Mouse (Mus musculus): ENCODE measurements at regions not wholly inside any gene's neighbourhood (a gene's known extent, or its start where the extent isn't known, plus 50 kb on each side); places are given as distances from the start of the nearest gene placed in this dataset.
"Not testable (repeated sequence)": the region's sequence is repeated elsewhere in the genome, so short reads cannot be mapped to it uniquely, and the experiment has no call there.

DNA sequence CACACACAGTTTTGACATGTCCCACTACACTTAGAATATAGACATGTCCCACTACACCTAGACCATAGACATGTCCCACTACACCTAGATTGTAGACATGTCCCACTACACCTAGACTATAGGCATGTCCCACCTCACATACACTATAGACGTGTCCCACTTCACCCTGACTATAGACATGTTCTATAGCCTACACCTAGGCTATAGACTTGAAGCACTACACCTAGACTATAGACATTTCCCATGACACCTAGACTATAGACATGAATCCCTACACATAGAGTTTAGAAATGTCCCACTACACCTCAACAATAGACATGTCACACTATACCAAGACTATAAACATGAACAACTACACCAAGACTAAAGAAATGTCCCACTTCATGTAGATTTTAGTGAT is 2580.9 kb downstream of the Gm37988 start:
- Histone ChIP-seq H3K36me3 (0 out of 2 replicates have a peak, but pooled peaks cover 3% of the 10 kb centered on the region), H3K4me2 (no peak overlapping the region), H3K4me3 (replicated peaks) (no peak overlapping the region), H3K9me3 (replicated peaks) (no peaks in the 10 kb centered on the region), H3K27me3 (no peaks in the 10 kb centered on the region), H3K27ac (no peak overlapping the region), H3K9ac (no peak overlapping the region), H3K4me1 (replicated peaks) (no peaks in the 10 kb centered on the region)
- no peak for ATAC-seq (ENCODE audit: low read depth)
- no peak for DNase-seq
- WGBS (ENCODE audit: insufficient replicate concordance) = 55% methylated on average over 1 of the region's 1 CpGs

DNA sequence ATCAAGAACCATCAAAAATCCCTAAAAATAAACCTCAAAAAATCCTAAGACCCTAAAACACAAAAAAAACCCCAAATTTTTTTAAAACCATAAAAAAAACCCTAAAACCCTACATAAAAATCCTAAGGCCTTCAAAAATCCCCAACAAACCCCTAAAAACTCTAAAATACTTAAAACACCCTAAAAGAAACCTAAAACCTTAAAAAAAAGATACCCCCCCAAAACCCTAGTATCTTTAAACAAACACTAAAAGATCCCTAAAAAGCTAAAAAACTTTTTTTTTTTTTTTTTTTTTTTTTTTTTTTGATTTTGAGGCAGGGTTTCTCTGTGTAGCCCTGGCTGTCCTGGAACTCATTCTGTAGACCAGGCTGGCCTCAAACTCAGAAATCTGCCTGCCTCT is 2585.8 kb downstream of the Gm37988 start:
- H3K27ac ChIP-seq = no peak overlapping the region
- H3K4me2 ChIP-seq = no peak overlapping the region
- no peaks in the 10 kb centered on the region for H3K27me3 ChIP-seq
- no peak for ATAC-seq (ENCODE audit: low read depth)
- H3K4me1 ChIP-seq (replicated peaks) = peaks cover 11% of the 10 kb centered on the region
- no peaks in the 10 kb centered on the region for H3K9me3 ChIP-seq (replicated peaks)
- no peak overlapping the region for H3K9ac ChIP-seq
- no peak for DNase-seq
- no peak overlapping the region for H3K4me3 ChIP-seq (replicated peaks)
- H3K36me3 ChIP-seq = 0 out of 2 replicates have a peak, but pooled peaks cover 2% of the 10 kb centered on the region

DNA sequence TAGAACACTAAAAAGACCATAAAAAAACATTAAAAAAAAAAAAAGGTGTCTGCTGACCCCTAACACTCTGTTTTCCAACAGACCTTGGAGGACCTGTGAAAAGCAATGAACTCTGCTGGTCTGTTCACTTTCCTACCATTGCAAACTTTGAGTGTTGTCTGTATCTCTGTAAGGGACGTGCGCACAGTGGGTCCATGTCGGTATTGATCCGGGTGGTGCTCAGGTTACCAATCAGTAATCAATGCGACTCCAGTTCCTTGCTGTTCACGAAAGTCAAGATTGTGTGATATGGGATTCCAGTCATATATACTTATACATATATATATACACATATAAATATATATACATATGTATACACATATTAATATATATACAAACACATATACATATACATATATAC is 2586.5 kb downstream of the Gm37988 start:
- ATAC-seq (ENCODE audit: low read depth) (no peak), DNase-seq (no peak)
- WGBS (ENCODE audit: insufficient replicate concordance) = 92% methylated on average over 6 of the region's 6 CpGs

DNA sequence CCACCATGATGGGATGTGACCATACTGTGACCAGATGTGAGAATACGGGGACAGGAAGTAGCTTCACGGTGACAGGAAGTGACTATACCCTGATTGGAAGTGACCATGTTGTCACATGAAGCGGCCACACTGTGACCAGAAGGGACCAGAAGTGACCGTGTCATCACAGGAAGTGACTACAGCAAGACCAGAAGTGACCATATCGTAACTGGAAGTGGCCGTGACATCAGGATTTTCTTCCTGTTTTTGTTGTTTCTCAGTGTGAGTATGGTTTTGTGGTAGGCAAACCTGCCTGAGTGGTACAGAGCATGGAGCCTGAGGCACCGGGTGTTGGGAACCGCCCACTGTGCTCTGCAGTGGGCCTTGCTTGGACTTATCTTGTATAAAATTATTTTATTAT is 2587.8 kb downstream of the Gm37988 start:
- H3K4me3 ChIP-seq (replicated peaks) = no peak overlapping the region
- DNase-seq = no peak
- H3K4me1 ChIP-seq (replicated peaks) = peaks cover 11% of the 10 kb centered on the region
- no peak for ATAC-seq (ENCODE audit: low read depth)
- H3K36me3 ChIP-seq = no peaks in the 10 kb centered on the region
- WGBS (ENCODE audit: insufficient replicate concordance) = 70% methylated on average over 8 of the region's 8 CpGs
- no peak overlapping the region for H3K4me2 ChIP-seq
- H3K27ac ChIP-seq = no peak overlapping the region
- H3K9me3 ChIP-seq (replicated peaks) = no peaks in the 10 kb centered on the region
- no peak overlapping the region for H3K9ac ChIP-seq
- no peaks in the 10 kb centered on the region for H3K27me3 ChIP-seq

More for the DNA sequence above, 2586.5 kb downstream of the Gm37988 start:
- no peaks in the 10 kb centered on the region for H3K27me3 ChIP-seq
- H3K36me3 ChIP-seq = no peaks in the 10 kb centered on the region
- no peak overlapping the region for H3K9ac ChIP-seq
- H3K4me2 ChIP-seq = no peak overlapping the region
- no peaks in the 10 kb centered on the region for H3K9me3 ChIP-seq (replicated peaks)
- H3K4me3 ChIP-seq (replicated peaks) = no peak overlapping the region
- H3K4me1 ChIP-seq (replicated peaks) = peaks cover 11% of the 10 kb centered on the region
- H3K27ac ChIP-seq = no peak overlapping the region

DNA sequence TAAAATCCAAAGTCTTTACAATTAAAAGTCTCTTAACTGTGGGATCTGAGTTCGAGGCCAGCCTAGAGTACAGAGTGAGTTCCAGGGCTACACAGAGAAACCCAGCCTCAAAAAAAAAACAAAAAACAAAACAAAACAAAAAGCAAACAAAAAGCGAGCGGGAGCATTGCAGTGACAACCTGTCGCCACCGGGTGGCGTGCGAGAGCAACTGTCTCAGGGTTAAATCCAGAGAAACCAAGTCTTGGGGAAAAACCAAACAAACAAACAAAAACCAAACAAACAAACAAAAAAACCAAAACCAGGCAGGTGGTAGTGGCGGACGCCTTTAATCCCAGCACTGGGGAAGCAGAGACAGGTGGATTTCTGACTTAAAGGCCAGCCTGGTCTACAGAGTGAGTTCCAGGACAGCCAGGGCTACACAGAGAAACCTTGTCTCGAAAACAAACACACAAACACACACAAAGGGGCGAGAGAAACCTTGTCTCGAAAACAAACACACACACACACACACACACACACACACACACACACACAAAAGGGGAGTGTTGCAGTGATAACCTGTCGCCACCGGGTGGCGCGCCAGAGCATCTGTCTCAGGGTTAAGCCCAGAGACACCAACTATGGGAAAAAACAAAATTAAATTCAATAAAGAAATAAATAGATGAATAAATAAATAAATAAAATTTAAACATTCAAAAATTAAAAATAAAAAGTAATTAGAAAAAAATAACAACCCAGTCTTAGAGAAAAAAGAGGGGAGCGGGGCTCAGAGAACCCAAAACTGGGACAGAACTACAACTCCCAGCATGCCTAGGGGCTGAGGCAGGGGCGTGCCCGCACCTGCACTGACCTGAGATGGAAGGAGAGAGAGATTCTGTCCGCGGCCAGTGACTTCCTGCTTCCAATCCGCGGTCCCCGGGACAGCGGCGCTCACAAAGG is 2589.4 kb downstream of the Gm37988 start:
- ATAC-seq (ENCODE audit: low read depth) (peak; percentile 87), DNase-seq (peak; percentile 55)
- H3K27me3 ChIP-seq = no peaks in the 10 kb centered on the region
- WGBS (ENCODE audit: insufficient replicate concordance) = 3% methylated on average over 26 of the region's 26 CpGs
- H3K27ac ChIP-seq = peak overlapping the region; percentile 43
- no peaks in the 10 kb centered on the region for H3K9me3 ChIP-seq (replicated peaks)
- H3K36me3 ChIP-seq = no peaks in the 10 kb centered on the region
- peak overlapping the region; percentile 75 for H3K4me3 ChIP-seq (replicated peaks)
- H3K4me2 ChIP-seq = peak overlapping the region; percentile 89
- peak overlapping the region; percentile 57 for H3K9ac ChIP-seq
- peaks cover 11% of the 10 kb centered on the region for H3K4me1 ChIP-seq (replicated peaks)

DNA sequence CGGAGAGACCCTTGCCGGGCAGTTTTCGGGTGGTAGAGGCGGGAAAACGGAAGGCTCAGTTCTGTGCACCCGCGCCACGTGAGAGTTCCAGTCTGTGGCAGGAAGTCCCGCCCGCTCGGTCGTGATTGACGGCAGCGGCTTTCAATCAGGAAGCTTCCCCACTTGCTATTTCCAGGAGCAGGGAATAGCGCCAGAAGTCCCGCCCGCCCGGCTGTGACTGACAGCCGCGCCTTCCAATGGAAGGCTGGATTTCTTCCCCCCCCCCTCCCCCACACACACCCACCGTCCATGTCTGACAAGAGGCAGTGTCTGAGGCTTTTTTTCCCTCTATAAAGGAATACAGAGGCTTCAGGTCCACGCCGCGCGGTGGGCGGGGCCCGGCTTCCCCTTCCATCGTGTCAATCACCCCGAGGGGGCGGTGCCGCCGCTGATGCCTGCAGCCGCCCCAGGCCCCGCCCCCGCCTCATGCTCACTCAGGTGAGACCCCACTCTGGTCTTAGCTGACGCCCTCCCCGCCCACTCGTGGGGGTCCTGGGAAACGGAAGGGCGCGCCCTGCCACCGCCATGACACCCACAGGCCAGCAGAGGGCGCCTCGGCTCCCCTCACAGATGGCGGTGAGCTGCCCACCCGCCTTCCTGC is 2590.2 kb downstream of the Gm37988 start:
- Histone ChIP-seq H3K27ac (peak overlapping the region; percentile 64), H3K4me2 (peak overlapping the region; percentile 89), H3K4me1 (replicated peaks) (peaks cover 11% of the 10 kb centered on the region), H3K36me3 (no peaks in the 10 kb centered on the region), H3K9me3 (replicated peaks) (no peaks in the 10 kb centered on the region), H3K9ac (peak overlapping the region; percentile 68), H3K4me3 (replicated peaks) (peak overlapping the region; percentile 75), H3K27me3 (no peaks in the 10 kb centered on the region)
- ATAC-seq (ENCODE audit: low read depth) (peak; percentile 93), DNase-seq (peak; percentile 93)
- 0% methylated on average over 45 of the region's 46 CpGs for WGBS (ENCODE audit: insufficient replicate concordance)

DNA sequence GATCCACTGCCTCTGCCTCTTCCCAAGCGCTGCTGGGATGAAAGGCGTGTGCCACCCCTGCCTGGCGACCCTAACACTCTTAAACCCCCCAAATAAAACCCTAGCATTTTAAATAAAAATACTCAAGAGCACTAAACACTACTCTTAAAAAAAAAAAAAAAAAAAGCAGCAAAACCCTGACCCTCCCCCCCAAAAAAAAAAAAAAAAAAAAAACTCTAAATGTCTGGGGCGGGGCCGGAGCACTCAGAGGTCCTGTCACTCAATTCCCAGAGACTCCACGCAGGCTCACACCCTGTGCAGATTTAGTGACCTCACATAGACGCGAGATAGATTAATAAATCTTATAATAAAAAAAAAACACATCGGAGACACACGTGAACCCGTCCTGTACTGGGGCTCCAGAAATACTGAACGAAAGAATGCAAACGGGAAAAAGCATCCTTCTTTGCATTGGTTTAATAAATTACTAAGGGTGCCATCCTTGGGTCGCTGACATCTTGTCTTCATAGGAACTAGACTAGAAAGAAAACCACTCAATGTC is 2591.1 kb downstream of the Gm37988 start:
- ATAC-seq (ENCODE audit: low read depth) (no peak), DNase-seq (no peak)
- Histone ChIP-seq H3K4me3 (replicated peaks) (peak overlapping the region; percentile 75), H3K4me2 (peak overlapping the region; percentile 89), H3K27ac (peak overlapping the region; percentile 64; the same call in 1 of the 2 replicates), H3K36me3 (no peaks in the 10 kb centered on the region), H3K4me1 (replicated peaks) (peaks cover 11% of the 10 kb centered on the region), H3K27me3 (no peaks in the 10 kb centered on the region), H3K9ac (peak overlapping the region; percentile 68), H3K9me3 (replicated peaks) (no peaks in the 10 kb centered on the region)
- WGBS (ENCODE audit: insufficient replicate concordance) = 52% methylated on average over 14 of the region's 14 CpGs

DNA sequence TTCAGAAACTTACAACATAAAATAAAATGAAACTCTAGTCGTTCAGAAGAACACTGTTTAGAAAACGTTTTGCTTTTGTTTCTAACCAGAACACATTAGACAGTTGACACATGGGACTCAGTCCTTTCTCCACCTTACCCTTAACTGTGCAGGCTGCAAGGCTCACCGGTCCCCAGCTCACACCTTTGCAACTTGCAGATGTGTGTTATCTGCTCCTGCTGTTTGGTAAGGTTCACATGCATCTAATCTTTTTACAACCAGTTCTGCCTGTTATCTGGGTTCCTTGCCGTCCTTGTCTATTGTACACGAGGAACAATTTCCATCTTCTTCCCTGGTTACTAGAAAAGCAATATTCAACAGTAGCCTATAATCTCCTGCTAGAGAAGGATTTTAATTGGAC is 2598.0 kb downstream of the Gm37988 start:
- not testable (repeated sequence) for H3K36me3 ChIP-seq; H3K27ac ChIP-seq; H3K4me2 ChIP-seq; H3K9ac ChIP-seq; H3K9me3 ChIP-seq (replicated peaks); H3K4me1 ChIP-seq (replicated peaks); H3K4me3 ChIP-seq (replicated peaks); H3K27me3 ChIP-seq
- WGBS (ENCODE audit: insufficient replicate concordance) = 28% methylated on average over 5 of the region's 5 CpGs
- peak; percentile 68 for ATAC-seq (ENCODE audit: low read depth)
- peak; percentile 6 for DNase-seq

DNA sequence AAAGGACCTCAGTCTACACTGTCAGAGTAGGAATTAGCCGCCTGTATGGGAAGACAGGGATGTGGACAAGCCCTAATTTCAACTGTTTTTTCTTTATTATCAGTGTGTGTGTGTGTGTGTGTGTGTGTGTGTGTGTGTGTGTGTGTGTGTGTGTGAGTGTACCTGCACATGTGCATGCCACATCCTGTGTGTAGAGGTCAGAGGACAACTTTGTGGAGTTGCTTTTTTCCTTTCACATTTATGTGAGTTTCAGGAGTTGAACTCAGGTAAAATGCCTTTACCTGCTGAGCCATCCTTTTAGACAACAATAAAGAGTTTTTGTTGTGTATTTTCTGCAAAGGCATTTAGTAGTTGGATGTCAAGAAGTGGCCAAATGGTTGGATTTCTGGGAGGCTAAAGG is 2606.8 kb downstream of the Gm37988 start:
- H3K4me2 ChIP-seq = no peak overlapping the region
- H3K36me3 ChIP-seq = no peaks in the 10 kb centered on the region
- no peak for DNase-seq
- no peak overlapping the region for H3K4me3 ChIP-seq (replicated peaks)
- no peaks in the 10 kb centered on the region for H3K4me1 ChIP-seq (replicated peaks)
- no peak for ATAC-seq (ENCODE audit: low read depth)
- H3K9ac ChIP-seq = no peak overlapping the region
- H3K27ac ChIP-seq = no peak overlapping the region
- no peaks in the 10 kb centered on the region for H3K9me3 ChIP-seq (replicated peaks)
- no peaks in the 10 kb centered on the region for H3K27me3 ChIP-seq
- WGBS (ENCODE audit: insufficient replicate concordance) = 56% methylated on average over 1 of the region's 1 CpGs

DNA sequence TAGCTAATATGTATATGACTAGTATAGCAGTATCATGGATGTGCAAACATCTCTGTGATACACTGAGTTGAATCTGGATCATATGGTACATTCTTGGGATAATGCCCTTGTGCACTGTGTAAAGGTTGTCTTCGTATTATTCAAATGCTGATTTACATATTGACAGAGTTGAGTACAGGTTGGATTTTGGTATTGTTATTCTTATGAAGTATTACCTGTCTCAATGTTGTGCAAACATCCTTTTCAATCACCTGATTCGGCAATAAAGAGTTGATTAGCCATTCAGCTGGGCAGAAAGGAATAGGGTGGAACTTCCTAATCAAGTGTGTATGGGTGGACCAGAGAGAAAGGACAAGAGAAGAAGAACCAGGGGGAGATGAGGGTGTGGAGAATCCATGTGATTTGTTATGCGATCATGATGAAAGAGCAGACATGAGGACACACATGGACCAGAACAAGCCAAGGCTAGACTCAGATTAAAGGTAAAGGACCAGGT is 2644.0 kb downstream of the Gm37988 start:
- Histone ChIP-seq H3K36me3 (no peaks in the 10 kb centered on the region), H3K4me2 (no peak overlapping the region), H3K9me3 (replicated peaks) (no peaks in the 10 kb centered on the region), H3K27ac (no peak overlapping the region), H3K4me3 (replicated peaks) (no peak overlapping the region), H3K4me1 (replicated peaks) (no peaks in the 10 kb centered on the region), H3K27me3 (no peaks in the 10 kb centered on the region), H3K9ac (no peak overlapping the region)
- ATAC-seq (ENCODE audit: low read depth) = no peak
- 57% methylated on average over 3 of the region's 3 CpGs for WGBS (ENCODE audit: insufficient replicate concordance)
- DNase-seq = no peak

DNA sequence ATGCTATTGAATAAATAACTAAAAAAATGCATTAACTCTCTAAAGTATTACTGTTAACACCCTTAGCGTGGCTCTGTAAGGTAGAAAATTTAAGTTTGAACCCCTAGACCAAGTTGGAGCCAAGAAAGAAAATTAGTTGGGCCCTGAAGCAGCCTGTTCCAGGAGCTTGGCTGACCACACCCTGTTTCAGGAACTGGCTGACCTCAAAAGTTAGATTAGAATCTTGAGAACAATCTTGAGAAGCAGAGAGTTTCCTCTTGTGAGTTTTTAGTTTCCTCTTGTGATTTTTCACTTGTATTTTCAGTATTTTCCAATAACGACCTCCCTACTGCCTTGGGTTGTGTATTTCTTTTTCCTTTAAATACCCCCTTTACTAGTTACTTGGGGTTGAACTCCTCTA is 2647.2 kb downstream of the Gm37988 start:
- no peak for ATAC-seq (ENCODE audit: low read depth)
- no peaks in the 10 kb centered on the region for H3K9me3 ChIP-seq (replicated peaks)
- no peak overlapping the region for H3K4me2 ChIP-seq
- WGBS (ENCODE audit: insufficient replicate concordance) = 27% methylated on average over 2 of the region's 2 CpGs
- no peak for DNase-seq
- H3K4me3 ChIP-seq (replicated peaks) = no peak overlapping the region
- H3K9ac ChIP-seq = no peak overlapping the region
- no peaks in the 10 kb centered on the region for H3K36me3 ChIP-seq
- no peaks in the 10 kb centered on the region for H3K27me3 ChIP-seq
- H3K4me1 ChIP-seq (replicated peaks) = no peaks in the 10 kb centered on the region
- no peak overlapping the region for H3K27ac ChIP-seq
